Mouse (Mus musculus): ENCODE results near the gene Tmem135.
A peak's percentile ranks its signal among the peaks of the same experiment; 100 is the strongest.

Tmem135 gene

GRCm38 (mm10) chr7:89417707-89418106 is 13.7 kb upstream of the Tmem135 start:
- DNase-seq, result no peak

GRCm38 (mm10) chr7:89416027-89416426 is 12.0 kb upstream of the Tmem135 start:
- DNase-seq, result peak in 1 of 2 experiments; percentile 55

- no peak for DNase-seq
Measured at GRCm38 (mm10) chr7:89412094-89412493, 8.1 kb upstream of the Tmem135 start.

DNA sequence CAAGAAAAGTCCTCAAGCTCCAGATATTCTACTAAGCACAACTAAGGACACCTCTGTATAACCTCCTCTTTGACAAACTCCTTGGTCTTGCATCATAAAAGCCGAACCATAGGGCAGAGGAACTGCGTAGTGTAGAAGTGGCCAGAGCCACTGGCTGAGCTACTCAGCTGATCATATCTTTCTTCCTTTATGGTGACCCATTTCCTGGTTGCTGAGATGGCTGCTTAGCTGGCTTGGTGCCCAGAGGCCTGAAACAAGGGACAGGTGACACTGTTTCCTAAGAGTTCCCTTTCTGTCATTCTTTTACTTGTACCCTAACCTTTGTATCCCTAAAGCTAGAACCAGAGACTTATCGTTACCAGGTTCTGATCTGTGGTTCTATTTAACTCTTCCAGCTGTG is 7.3 kb upstream of the Tmem135 start:
- peak in 1 of 2 experiments; percentile 62 for DNase-seq

DNA sequence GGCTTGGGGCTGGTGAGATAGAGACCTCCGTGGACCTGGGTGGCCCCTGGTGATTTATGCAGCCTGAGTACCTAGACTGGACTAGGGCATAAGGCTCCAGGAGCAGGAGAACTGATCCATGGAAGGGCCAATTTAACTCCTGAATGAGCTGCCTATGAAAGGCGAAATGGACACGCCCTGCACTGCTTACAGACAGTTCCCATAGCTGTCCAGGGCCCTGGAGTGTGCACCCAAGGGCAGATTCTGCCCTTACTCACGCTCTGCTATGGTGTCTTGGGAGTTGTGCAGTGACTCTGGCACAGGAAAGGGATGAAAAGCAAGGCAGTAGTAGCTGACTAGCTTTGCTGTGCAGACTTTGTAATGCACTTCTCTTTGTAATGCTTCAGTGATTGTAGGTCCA is 6.3 kb upstream of the Tmem135 start:
- DNase-seq, result no peak

DNA sequence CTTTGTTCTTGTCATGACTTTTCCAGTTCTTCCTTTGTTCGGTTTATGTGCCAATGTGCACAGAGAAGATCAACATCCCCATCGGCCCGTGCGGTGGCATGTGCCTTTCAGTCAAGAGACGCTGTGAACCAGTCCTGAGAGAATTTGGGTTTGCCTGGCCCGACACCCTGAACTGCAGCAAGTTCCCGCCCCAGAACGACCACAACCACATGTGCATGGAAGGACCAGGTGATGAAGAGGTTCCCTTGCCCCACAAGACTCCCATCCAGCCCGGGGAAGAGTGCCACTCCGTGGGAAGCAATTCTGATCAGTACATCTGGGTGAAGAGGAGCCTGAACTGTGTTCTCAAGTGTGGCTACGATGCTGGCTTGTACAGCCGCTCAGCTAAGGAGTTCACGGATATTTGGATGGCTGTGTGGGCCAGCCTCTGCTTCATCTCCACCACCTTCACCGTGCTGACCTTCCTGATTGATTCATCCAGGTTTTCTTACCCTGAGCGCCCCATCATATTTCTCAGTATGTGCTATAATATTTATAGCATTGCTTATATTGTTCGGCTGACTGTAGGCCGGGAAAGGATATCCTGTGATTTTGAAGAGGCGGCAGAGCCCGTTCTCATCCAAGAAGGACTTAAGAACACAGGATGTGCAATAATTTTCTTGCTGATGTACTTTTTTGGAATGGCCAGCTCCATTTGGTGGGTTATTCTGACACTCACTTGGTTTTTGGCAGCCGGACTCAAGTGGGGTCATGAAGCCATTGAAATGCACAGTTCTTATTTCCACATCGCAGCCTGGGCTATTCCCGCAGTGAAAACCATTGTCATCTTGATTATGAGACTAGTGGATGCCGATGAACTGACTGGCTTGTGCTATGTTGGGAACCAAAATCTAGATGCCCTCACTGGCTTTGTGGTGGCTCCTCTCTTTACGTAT is 3.3 kb upstream of the Tmem135 start:
- no peak for DNase-seq

- DNase-seq, result no peak
Measured at GRCm38 (mm10) chr7:89406011-89406410, 2.0 kb upstream of the Tmem135 start.

DNA sequence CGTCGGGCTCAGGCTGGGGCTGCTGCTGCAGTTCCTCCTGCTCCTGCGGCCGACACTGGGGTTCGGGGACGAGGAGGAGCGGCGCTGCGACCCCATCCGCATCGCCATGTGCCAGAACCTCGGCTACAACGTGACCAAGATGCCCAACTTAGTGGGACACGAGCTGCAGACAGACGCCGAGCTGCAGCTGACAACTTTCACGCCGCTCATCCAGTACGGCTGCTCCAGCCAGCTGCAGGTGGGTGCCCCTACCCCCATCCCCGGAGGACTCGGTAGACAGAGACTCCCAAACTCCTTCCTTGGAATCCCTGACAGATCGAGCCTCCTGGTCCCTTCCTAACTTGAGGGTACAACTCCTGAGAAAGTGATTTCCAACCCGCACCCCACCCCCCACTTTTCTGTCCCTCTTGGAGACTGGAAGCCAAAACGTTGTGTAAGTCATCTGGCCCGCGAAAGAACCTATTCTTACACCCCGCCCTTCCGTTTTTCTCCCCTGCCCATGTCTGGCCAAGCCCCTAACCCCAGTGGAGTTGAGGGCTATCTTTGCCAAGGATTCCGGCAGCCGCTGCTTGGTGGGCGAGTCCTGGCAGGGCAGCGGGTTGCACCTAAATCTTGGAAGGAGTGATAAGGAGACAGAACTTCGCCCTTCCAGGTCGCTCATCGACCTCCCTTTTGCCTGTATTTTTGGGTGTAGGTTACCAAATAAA is 865 bp upstream of the Tmem135 start:
- DNase-seq, result peak in 1 of 2 experiments; percentile 49

DNA sequence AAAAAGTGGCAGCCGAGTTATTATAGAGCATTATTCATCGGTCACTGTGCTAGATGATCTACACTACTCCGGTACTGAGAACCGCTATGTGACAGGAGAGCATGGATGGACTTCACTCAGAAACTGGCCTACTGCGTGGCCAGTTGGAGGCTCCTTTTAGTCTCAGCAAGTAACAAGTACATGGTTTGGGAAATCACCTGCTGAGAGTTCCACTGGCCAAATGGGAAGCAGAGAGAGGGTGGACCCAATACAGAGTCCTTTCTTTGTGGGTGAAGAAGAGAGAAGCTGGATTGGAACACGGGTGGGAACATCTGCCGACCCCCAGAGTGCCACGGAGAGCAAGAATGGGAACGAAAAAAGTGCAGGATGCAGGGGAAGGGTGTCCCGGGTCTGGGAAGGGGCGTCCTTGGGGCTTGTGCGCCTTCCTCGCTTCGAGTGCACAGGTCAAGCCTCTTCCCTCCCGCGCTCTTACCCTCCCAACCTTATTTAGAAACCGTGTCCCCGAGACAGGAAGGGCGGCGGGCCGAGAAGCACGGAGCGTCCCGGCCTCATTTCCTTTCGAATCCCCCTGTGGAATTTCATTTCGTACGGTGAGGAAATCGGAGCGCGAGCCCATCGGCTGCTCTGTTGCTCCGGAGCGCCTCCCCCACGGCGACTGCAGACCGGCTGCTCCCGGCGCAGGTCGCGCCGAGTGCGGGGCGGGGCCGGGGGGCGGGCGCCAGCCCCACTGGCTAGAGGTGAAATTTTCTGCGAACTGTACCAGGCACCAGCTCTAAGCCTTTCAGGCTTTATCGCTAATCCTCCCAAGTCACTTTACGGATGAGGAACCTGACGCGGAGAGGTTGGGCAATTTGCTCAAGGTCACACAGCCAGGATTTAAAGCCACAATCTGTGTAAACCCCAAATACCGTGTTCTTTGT is 709 bp downstream of the Tmem135 start:
- peak; percentile 87 to 89 for DNase-seq

DNA sequence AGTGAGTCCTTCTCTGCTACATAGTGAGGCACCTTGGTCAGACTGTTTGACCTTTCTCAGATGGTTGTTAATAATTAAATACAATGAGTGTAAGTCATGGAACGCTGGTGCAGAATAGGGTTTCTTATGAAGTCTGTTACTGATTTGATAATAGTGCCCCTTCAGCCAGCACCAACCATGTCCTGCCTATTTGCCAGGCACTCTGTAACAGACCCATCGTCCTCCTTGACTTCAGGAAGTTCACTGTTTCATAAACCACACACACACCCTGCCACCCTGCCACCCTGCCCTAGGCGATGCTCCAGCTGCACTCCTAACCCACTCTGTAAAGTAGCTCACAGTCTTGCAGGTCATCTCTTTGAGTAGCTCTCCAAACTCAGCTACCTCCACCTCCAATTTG is 2.1 kb downstream of the Tmem135 start:
- DNase-seq, result peak; percentile 57 to 80

- DNase-seq, result no peak
Measured at GRCm38 (mm10) chr7:89401136-89401858, 2.7 kb downstream of the Tmem135 start.

DNA sequence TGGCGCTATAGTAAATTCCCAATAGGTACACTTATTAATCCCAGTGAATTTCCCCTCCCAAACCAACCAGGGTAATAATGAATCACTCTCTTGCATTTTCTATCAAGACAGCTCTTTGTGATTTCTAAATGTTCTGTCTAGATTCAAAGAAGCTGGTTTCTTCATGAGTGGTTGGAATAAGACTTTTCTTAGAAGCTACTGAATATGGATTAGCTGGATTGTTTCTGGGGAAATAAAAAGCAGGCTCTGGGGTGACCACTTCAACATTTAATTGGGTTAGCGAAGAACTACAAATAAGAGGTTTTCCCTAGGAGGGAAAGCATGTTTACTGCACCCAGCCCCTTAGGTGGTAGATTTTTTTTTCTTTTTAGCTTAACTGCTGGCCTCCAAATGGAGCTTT is 3.3 kb downstream of the Tmem135 start:
- no peak for DNase-seq

GRCm38 (mm10) chr7:89397837-89398534 is 6.0 kb downstream of the Tmem135 start:
- no peak for DNase-seq

DNA sequence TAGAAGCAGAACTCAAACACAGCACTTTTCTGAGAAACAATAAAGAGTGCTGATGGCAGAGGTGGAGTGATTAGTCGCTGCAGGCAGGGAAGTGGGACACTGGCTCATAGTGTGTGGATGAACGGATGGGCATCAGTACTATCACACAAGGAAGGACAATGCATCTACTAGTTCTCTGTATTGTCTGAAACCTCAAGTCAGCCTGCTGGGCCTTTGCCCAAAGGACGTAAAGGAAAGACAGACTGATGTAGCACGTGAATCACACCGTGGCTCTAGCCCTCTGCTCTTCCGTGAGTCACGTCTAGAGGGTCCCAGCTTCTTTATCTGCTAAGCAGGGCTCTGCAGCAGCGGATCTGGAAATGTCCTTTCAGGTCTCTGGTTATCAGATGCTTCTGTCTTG is 7.6 kb downstream of the Tmem135 start:
- DNase-seq, result no peak

DNA sequence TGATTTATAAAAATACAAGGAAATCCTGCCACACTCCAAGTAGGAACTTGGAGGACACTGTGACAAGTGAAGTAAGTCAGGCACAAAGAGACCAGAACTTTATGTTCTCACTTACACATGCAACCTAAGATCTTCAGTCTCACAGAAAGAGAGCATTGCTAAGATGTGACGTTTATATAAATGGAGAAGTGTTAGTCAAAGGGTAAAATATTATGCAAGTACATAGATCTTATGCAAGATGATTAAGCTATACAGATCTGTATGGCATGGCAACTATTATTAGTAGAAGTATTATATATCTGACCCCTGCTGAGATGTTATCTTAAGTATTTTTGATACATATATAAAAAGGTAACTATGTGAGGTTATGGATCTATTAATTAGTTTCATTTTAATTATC is 8.6 kb downstream of the Tmem135 start:
- DNase-seq, result no peak

- no peak for DNase-seq
Measured at GRCm38 (mm10) chr7:89392825-89393224, 11.2 kb downstream of the Tmem135 start.

- peak in 1 of 2 experiments; percentile 56 for DNase-seq
Measured at GRCm38 (mm10) chr7:89392388-89392787, 11.6 kb downstream of the Tmem135 start.

DNA sequence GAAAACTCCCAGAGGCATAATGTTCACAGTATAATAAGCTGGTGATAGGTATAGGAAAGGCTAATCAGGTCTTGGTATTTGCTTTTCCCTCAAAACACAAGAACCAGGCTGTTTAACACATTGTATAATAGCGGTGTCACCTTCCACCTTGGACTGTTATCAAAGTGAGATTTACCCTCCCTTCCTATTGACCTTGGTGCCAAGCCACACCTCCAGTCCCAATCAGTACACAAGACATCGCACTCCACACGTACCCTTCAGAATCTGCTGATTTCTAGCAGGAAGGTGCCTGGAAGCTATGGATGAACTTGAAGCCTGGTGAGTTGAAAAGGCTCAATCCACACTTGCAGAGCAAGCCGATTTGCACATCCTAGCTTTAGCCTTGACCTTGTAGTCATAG is 12.2 kb downstream of the Tmem135 start:
- no peak for DNase-seq

- DNase-seq, result no peak
Measured at GRCm38 (mm10) chr7:89391281-89391680, 12.7 kb downstream of the Tmem135 start.

- DNase-seq, result no peak
Measured at GRCm38 (mm10) chr7:89390660-89391059, 13.4 kb downstream of the Tmem135 start.

GRCm38 (mm10) chr7:89388981-89389380 is 15.0 kb downstream of the Tmem135 start:
- no peak for DNase-seq

- DNase-seq, result no peak
Measured at GRCm38 (mm10) chr7:89382892-89383291, 21.1 kb downstream of the Tmem135 start.

Data from kidney, adult 8-10 months (tissue).